Mouse (Mus musculus) bone marrow macrophage, adult 2 months (primary cell): Measurements from ENCODE around the gene Dab1.

Source experiments
- CTCF ChIP-seq: IDR thresholded peaks from 2 replicates; pipeline ENCODE4 v1.5.1; 2012; ENCODE audit warnings: low read depth, mild to moderate bottlenecking, low read length, moderate library complexity
- POLR2A ChIP-seq: IDR thresholded peaks from 2 replicates; pipeline ENCODE4 v1.6.1; 2012; ENCODE audit warnings: mild to moderate bottlenecking, low read depth, low read length, borderline replicate concordance

GRCm38 (mm10) chr4:103706501-103706900, 87.3 kb downstream of the Dab1 start:
- TF ChIP-seq POLR2A (no peak), CTCF (no peak)
